Mouse (Mus musculus) gastrocnemius, adult 2 months (tissue): ENCODE data around the gene Gm42906. TPM values are rescaled to one million over a fixed set of nuclear protein-coding genes. Genes with fewer than 3 reads are reported as not detected.

Source experiments
- DNase-seq: peaks from one replicate; pipeline ENCODE4 v3.0.0; 2022
- H3K27ac ChIP-seq: fragments of 200-600 bp; 2 replicates; pipeline ENCODE4 v1.8.1; 2022; ENCODE audit warnings: mild to moderate bottlenecking
- H3K4me3 ChIP-seq: fragments of 200-600 bp; 2 replicates; pipeline ENCODE4 v1.8.1; 2022; ENCODE audit warnings: mild to moderate bottlenecking, moderate library complexity
- CTCF ChIP-seq: fragments of 200-600 bp; IDR thresholded peaks from 2 replicates; pipeline ENCODE4 v1.8.1; 2022; ENCODE audit warnings: antibody characterized with exemption, mild to moderate bottlenecking, moderate library complexity
- intact Hi-C: fragments of 180-260 bp; cut with DNase I; formaldehyde crosslinking; loops from one replicate; pipeline ENCODE4 v1.15.1; 2025
- total RNA-seq, 2 experiments: library from RNA; stranded (reverse); gene quantifications; 2 replicates each; pipeline ENCODE4 v1.2.3; 2021

Gene Gm42906
- total RNA-seq, 2 experiments from 2014 or later: 1.1 to 1.3 TPM

- DNase-seq: no peak
- peak overlapping the region; percentile 57 for H3K27ac ChIP-seq
- intact Hi-C loops: no loop called here
- no peak for TF ChIP-seq CTCF
- no peak overlapping the region for H3K4me3 ChIP-seq
These were observed 263.1 kb downstream of the Gm42906 start for GRCm38 (mm10) chr5:151164815-151165214.

GRCm38 (mm10) chr5:151162642-151163041 lies 265.3 kb downstream of the Gm42906 start:
- Histone ChIP-seq H3K27ac (no peak overlapping the region), H3K4me3 (no peak overlapping the region)
- no peak for TF ChIP-seq CTCF
- intact Hi-C loops: no loop called here
- no peak for DNase-seq

GRCm38 (mm10) chr5:151155247-151155646 lies 272.7 kb downstream of the Gm42906 start:
- intact Hi-C loops: no loop called here
- DNase-seq: no peak
- no peak overlapping the region for H3K4me3 ChIP-seq
- TF ChIP-seq CTCF: no peak
- peak overlapping the region; percentile 64 for H3K27ac ChIP-seq

GRCm38 (mm10) chr5:151154780-151155179 lies 273.2 kb downstream of the Gm42906 start:
- no peak for TF ChIP-seq CTCF
- no peak overlapping the region for H3K4me3 ChIP-seq
- intact Hi-C loops: no loop called here
- peak overlapping the region; percentile 64 for H3K27ac ChIP-seq
- peak; percentile 63 for DNase-seq

- intact Hi-C loops: no loop called here
- no peak for TF ChIP-seq CTCF
- no peak overlapping the region; the same call in 1 of the 2 replicates for H3K27ac ChIP-seq
- no peak for DNase-seq
- H3K4me3 ChIP-seq: no peak overlapping the region
These were observed 273.9 kb downstream of the Gm42906 start for GRCm38 (mm10) chr5:151154030-151154429.

- Histone ChIP-seq H3K4me3 (no peak overlapping the region), H3K27ac (no peak overlapping the region)
- peak; percentile 27 for DNase-seq
- peak; percentile 31; the same call in 1 of the 2 replicates for TF ChIP-seq CTCF
- intact Hi-C loops: no loop called here
These were observed 276.4 kb downstream of the Gm42906 start for GRCm38 (mm10) chr5:151151549-151151948.

GRCm38 (mm10) chr5:151149509-151149908 lies 278.5 kb downstream of the Gm42906 start:
- TF ChIP-seq CTCF: no peak
- H3K27ac ChIP-seq: no peak overlapping the region
- intact Hi-C loops: no loop called here
- H3K4me3 ChIP-seq: no peak overlapping the region
- no peak for DNase-seq

- H3K27ac ChIP-seq: no peak overlapping the region; the same call in 1 of the 2 replicates
- no peak overlapping the region for H3K4me3 ChIP-seq
- DNase-seq: no peak
- intact Hi-C loops: no loop called here
- no peak for TF ChIP-seq CTCF
These were observed 279.9 kb downstream of the Gm42906 start for GRCm38 (mm10) chr5:151148079-151148478.

GRCm38 (mm10) chr5:151145807-151146206 lies 282.2 kb downstream of the Gm42906 start:
- DNase-seq: no peak
- TF ChIP-seq CTCF: no peak
- Histone ChIP-seq H3K4me3 (no peak overlapping the region), H3K27ac (no peak overlapping the region)
- intact Hi-C loops: no loop called here

- no peak overlapping the region for H3K4me3 ChIP-seq
- H3K27ac ChIP-seq: peak overlapping the region; percentile 83
- TF ChIP-seq CTCF: no peak
- DNase-seq: no peak
- intact Hi-C loops: loop anchor here (5.0 kb wide), 3 partner anchors 43 to 467 kb away; no protein-coding TSS in a partner anchor
These were observed 284.0 kb downstream of the Gm42906 start for GRCm38 (mm10) chr5:151143955-151144354.

GRCm38 (mm10) chr5:151142671-151143601 lies 285.0 kb downstream of the Gm42906 start:
- intact Hi-C loops: loop anchor here (5.0 kb wide), 3 partner anchors 44 to 466 kb away; no protein-coding TSS in a partner anchor
- TF ChIP-seq CTCF: no peak
- H3K4me3 ChIP-seq: peak overlapping the region; percentile 52
- peak overlapping the region; percentile 83 for H3K27ac ChIP-seq
- peak; percentile 53 for DNase-seq

- TF ChIP-seq CTCF: peak; percentile 80
- peak overlapping the region; percentile 83 for H3K27ac ChIP-seq
- H3K4me3 ChIP-seq: peak overlapping the region; percentile 52
- intact Hi-C loops: loop anchor here (5.0 kb wide), 3 partner anchors 45 to 465 kb away; no protein-coding TSS in a partner anchor
- DNase-seq: peak; percentile 45
These were observed 285.7 kb downstream of the Gm42906 start for GRCm38 (mm10) chr5:151142241-151142640.

- no peak for TF ChIP-seq CTCF
- peak overlapping the region; percentile 46 for H3K27ac ChIP-seq
- intact Hi-C loops: loop anchor here (10.0 kb wide), 1 partner anchor 223 kb away; no protein-coding TSS in a partner anchor
- peak; percentile 22 for DNase-seq
- H3K4me3 ChIP-seq: no peak overlapping the region
These were observed 290.1 kb downstream of the Gm42906 start for GRCm38 (mm10) chr5:151137901-151138300.
